ENCODE assay signal across 8 mouse cellular contexts in the genomic region with DNA sequence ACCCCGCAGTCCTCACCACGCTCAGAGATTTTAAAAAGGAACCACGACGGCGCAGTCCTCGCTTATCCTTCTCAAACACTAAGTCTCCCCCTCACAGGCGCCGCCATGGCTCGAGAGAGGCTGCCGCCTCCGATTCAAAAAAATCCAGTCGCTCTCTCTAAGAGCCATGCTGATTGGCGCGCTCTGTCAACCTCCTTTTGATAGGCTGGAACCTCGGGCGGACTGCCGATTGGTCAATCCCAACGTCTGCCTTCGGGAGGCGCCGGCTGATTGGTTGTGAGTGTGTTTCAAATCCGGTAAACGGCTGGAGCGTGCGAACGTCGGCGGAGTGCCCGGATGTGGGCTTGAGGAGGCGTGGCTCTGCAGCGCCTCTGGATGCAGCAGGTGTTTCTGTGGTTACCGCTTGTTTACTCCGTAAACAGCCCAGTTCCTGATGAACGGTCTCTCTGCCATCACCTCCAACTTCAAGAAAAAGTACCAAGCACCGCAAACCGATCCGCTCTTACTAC. TPM values are rescaled to one million over a fixed set of nuclear protein-coding genes. Genes with fewer than 3 reads are reported as not detected.
A peak's percentile ranks its signal among the peaks of the same experiment; 100 is the strongest.
DNase-seq lines count a peak whose midpoint lies in the region; ATAC-seq lines count a peak whose summit lies in the region.

Gene Ect2, minus strand, starts transcription at position 178 of the 509 bp plus-strand sequence.

- peak; percentile 99 for ATAC-seq in inflammation-experienced regulatory T-cells, adult 6 months
- peak; percentile 98 for ATAC-seq in megakaryocyte-erythroid progenitor cell, adult 5-6 weeks (replicated peaks; ENCODE audit: low FRiP score, low TSS enrichment, poor library complexity, severe bottlenecking)

- peak; percentile 98 to 100 for DNase-seq in adrenal gland, adult (ENCODE audit: inconsistent age in 2 of 2, low spot score in 1 of 2)
- peak; percentile 99 for DNase-seq in embryo, embryonic 10.5 days (ENCODE audit: low spot score)
- DNase-seq in gastrocnemius, postnatal 14 days: peak; percentile 99
- DNase-seq in left cerebral cortex, postnatal 10 days (ENCODE audit: extremely low spot score in 1 of 2, low spot score in 2 of 2): peak; percentile 99 to 100
- DNase-seq in right cerebral cortex, postnatal 25 days: peak; percentile 98
- DNase-seq in urinary bladder, postnatal 4 days (ENCODE audit: low spot score in 2 of 2): peak; percentile 98 to 99

- intact Hi-C loops in gastrocnemius, postnatal 14 days (cut with DNase I; ENCODE audit: low total_unique reads): no loop called here
- intact Hi-C loops in left cerebral cortex, postnatal 10 days (cut with DNase I): no loop called here

RNA-seq across cellular contexts. Expression of gene Ect2, which starts in this region (rescaled TPM):
- 1 to 10 TPM; 3.6 to 4.7 TPM for total RNA-seq in gastrocnemius, postnatal 14 days (2021)
- polyA plus RNA-seq in inflammation-experienced regulatory T-cells, adult 6 months (2017; shearing (Covaris generic)): 10 to 100 TPM in 1 of 3 experiments, 1 to 10 TPM in 2; 4.0 to 37.2 (median 6.3) TPM
- total RNA-seq in left cerebral cortex, postnatal 10 days (2021): 1 to 10 TPM; 2.4 to 2.7 TPM
- 40.0 and 42.6 TPM in 2 replicates for total RNA-seq in megakaryocyte-erythroid progenitor cell, adult 5-6 weeks (2014; fragmentation: Nextera tagmentation)
- 39.2 and 42.0 TPM in 2 replicates for total RNA-seq in megakaryocyte-erythroid progenitor cell, adult 5-6 weeks (2017)

Comparison
In these comparisons a context has a peak if more than half of its experiments do, and no peak if none do; other contexts are left out.
1. Peak in every context shown above with its lines: DNase-seq and ATAC-seq.
2. RNA of gene Ect2 (total RNA-seq): 39.2 to 42.6 TPM in megakaryocyte-erythroid progenitor cell, adult 5-6 weeks; 3.6 to 4.7 TPM in gastrocnemius, postnatal 14 days and 2.4 to 2.7 TPM in left cerebral cortex, postnatal 10 days; every median in the first group is over 4 times any median in the second.